Comparison of ENCODE assay signal across 20 mouse cellular contexts in genomic region chr3:21861636-21861970, GRCm38 (mm10).
DNase-seq lines count a peak whose midpoint lies in the region; ATAC-seq and TF ChIP-seq lines count a peak whose summit lies in the region.
"Had no signal": no experiment of that assay in that cellular context is flagged by ENCODE, and none has a peak within 500 bp of the region (broad histone marks: within the 10 kb centered on the region; RNA-seq: fewer than 3 reads in every experiment).

No protein-coding gene starts in this region.

- no peaks in the 10 kb centered on the region for H3K27me3 ChIP-seq in kidney, adult 2 months (replicated peaks; ENCODE audit: control insufficient read depth, insufficient read depth, low read length)
- H3K27me3 ChIP-seq in kidney, embryonic 16.5 days (ENCODE audit: insufficient read depth, low read length), result no peaks in the 10 kb centered on the region
- H3K27me3 ChIP-seq: embryonic facial prominence, embryonic 13.5 days; embryonic facial prominence, embryonic 15.5 days; forebrain, embryonic 13.5 days; forebrain, embryonic 15.5 days had no signal

- H3K36me3 ChIP-seq in kidney, adult 2 months (ENCODE audit: control insufficient read depth, insufficient read depth, low read length), result no peaks in the 10 kb centered on the region
- H3K36me3 ChIP-seq in kidney, embryonic 16.5 days (ENCODE audit: insufficient read depth, low read length), result no peaks in the 10 kb centered on the region
- H3K36me3 ChIP-seq: embryonic facial prominence, embryonic 13.5 days; embryonic facial prominence, embryonic 15.5 days; forebrain, embryonic 15.5 days had no signal

- 0 out of 2 replicates have a peak, but pooled peaks cover 5% of the 10 kb centered on the region for H3K9me3 ChIP-seq in kidney, embryonic 16.5 days (ENCODE audit: low read length)
- H3K9me3 ChIP-seq: embryonic facial prominence, embryonic 13.5 days; embryonic facial prominence, embryonic 15.5 days; forebrain, embryonic 13.5 days; forebrain, embryonic 15.5 days had no signal

- H3K4me1 ChIP-seq in kidney, adult 2 months (ENCODE audit: control insufficient read depth, insufficient read depth, low read length), result peaks cover 4% of the 10 kb centered on the region; the same call in 1 of the 2 replicates
- H3K4me1 ChIP-seq in kidney, embryonic 16.5 days (ENCODE audit: insufficient read depth, low read length), result no peaks in the 10 kb centered on the region
- H3K4me1 ChIP-seq: embryonic facial prominence, embryonic 15.5 days; forebrain, embryonic 13.5 days; forebrain, embryonic 15.5 days had no signal

- TF ChIP-seq POLR2A in kidney, adult 2 months (IDR thresholded peaks at IDR 0.05; ENCODE audit: low read depth, low read length), result no peak

- H3K4me2 ChIP-seq in kidney, embryonic 16.5 days (replicated peaks; ENCODE audit: low read depth, low read length), result no peak overlapping the region
- H3K4me2 ChIP-seq: embryonic facial prominence, embryonic 13.5 days; embryonic facial prominence, embryonic 15.5 days; forebrain, embryonic 13.5 days; forebrain, embryonic 15.5 days had no signal

- no peak overlapping the region for H3K9ac ChIP-seq in kidney, embryonic 16.5 days (replicated peaks; ENCODE audit: low read length)
- H3K9ac ChIP-seq: embryonic facial prominence, embryonic 13.5 days; embryonic facial prominence, embryonic 15.5 days; forebrain, embryonic 13.5 days; forebrain, embryonic 15.5 days; forebrain, postnatal 0 days had no signal

- TF ChIP-seq CTCF in kidney, adult 2 months (conservative IDR thresholded peaks at IDR 0.05; ENCODE audit: insufficient read depth, insufficient read length, low read depth, low read length), result no peak

- H3K4me3 ChIP-seq in kidney, adult 2 months (ENCODE audit: insufficient read depth, low read depth, low read length), result no peak overlapping the region
- H3K4me3 ChIP-seq in kidney, embryonic 16.5 days (ENCODE audit: low read length), result no peak overlapping the region
- H3K4me3 ChIP-seq: embryonic facial prominence, embryonic 13.5 days; embryonic facial prominence, embryonic 15.5 days; forebrain, embryonic 13.5 days; forebrain, embryonic 15.5 days had no signal

- peak overlapping the region; percentile 50; the same call in 1 of the 2 replicates for H3K27ac ChIP-seq in kidney, adult 2 months (ENCODE audit: insufficient read depth, low read depth, low read length)
- no peak overlapping the region for H3K27ac ChIP-seq in kidney, embryonic 16.5 days (ENCODE audit: low read length)
- H3K27ac ChIP-seq: embryonic facial prominence, embryonic 13.5 days; embryonic facial prominence, embryonic 15.5 days; forebrain, embryonic 13.5 days; forebrain, embryonic 15.5 days had no signal

- 71% methylated on average over 4 of the region's 4 CpGs for WGBS in kidney, adult 2 months
- WGBS in kidney, embryonic 16.5 days, result 88% methylated on average over 4 of the region's 4 CpGs

- ATAC-seq in kidney, embryonic 16.5 days (ENCODE audit: low FRiP score, low TSS enrichment), result no peak
- ATAC-seq: forebrain, embryonic 13.5 days; forebrain, embryonic 15.5 days; forebrain, postnatal 0 days had no signal

- intact Hi-C loops in heart, postnatal 10 days (cut with DNase I), result no loop called here

- DNase-seq in kidney, adult 2 months, result peak; percentile 71
- no peak for DNase-seq in kidney, adult 18-20 months
- peak; percentile 9 for DNase-seq in kidney, postnatal 14 days
- DNase-seq in heart, postnatal 10 days, result no peak
- DNase-seq: adrenal gland, adult 2 months; adrenal gland, postnatal 10 days; adrenal gland, postnatal 25 days; cerebellum, adult 11 months; cerebellum, adult 18-20 months; cerebellum, adult 8-10 months; cerebellum, adult 9-11 months; cerebellum, postnatal 14 days; cerebellum, postnatal 36 days; embryo, embryonic 11 days; forebrain, postnatal 0 days had no signal

Comparison
In these comparisons a context has a peak if more than half of its experiments do, and no peak if none do; other contexts are left out.
1. DNase-seq: peak in kidney, adult 2 months (single experiment) and kidney, postnatal 14 days (single experiment); none in kidney, adult 18-20 months (single experiment) and heart, postnatal 10 days (0 of 2).